Mouse (Mus musculus) gastrocnemius, adult 18-20 months (tissue): Measurements from ENCODE around the gene Zfp985. TPM values are rescaled to one million over a fixed set of nuclear protein-coding genes. Genes with fewer than 3 reads are reported as not detected.
"Not testable (repeated sequence)": the region's sequence is repeated elsewhere in the genome, so short reads cannot be mapped to it uniquely, and the experiment has no call there.

ENCODE experiments used
- DNase-seq: peaks from one replicate; pipeline ENCODE4 v3.0.0; 2021; ENCODE audit warnings: low spot score
- total RNA-seq, 2 experiments: library from RNA; stranded (reverse); gene quantifications; 2 replicates each; pipeline ENCODE4 v1.2.3; 2021

The Zfp985 gene
- total RNA-seq, 2 experiments from 2014 or later, result 0.07 TPM; not detected in 1

DNA sequence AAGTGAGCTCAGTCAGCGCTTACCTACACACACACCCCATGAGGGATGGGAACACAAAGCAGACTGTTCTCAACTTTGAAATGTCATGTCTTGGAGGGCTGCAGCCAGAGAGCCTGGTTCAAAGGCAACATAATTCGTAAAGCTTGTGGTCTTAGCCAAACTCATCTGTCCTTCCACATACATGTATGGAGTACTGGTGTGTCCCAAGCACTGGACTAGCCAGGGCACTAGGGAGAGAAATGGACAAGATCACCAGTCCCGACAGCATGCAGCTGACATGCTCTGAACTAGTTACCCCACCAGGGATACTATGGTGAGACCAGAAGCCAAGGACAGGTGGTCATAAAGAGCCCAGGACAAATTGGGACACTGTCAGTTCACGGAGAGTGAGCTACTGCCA is 50.7 kb downstream of the Zfp985 start:
- DNase-seq, result no peak

DNA sequence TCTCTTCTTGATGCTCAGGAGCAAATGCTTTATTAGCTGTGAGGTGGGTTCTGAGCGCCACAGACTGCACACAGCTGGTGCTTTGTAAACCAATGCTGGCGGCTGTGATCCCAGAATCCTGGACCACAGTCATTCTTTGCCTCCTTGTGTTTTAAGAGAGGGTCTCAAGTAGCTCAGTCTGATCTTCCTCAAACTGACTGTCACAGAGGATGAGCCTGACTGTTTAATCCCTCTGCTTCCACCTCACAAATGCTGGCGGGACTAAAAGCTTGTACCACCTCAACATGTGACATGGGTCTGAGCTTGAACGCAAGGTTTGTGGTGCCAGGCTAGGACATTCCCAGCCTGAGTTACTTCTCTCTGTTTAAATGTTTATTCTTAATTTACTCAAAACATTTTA is 52.4 kb downstream of the Zfp985 start:
- DNase-seq, result no peak

DNA sequence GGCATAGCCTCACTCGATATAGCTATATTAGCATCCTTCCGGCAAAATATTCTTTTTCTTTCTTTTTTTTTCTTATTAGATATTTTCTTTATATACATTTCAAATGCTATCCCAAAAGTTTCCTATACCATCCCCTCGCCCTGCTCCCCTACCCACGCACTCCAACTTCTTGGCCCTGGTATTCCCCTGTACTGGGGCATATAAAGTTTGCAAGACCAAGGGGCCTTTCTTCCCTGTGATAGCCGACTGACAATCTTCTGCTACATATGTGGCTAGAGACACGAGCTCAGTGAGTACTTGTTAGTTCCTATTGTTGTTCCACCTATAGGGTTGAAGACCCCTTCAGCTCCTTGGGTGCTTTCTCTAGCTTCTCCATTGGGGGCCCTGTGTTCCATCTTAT is 53.4 kb downstream of the Zfp985 start:
- DNase-seq, result not testable (repeated sequence)

DNA sequence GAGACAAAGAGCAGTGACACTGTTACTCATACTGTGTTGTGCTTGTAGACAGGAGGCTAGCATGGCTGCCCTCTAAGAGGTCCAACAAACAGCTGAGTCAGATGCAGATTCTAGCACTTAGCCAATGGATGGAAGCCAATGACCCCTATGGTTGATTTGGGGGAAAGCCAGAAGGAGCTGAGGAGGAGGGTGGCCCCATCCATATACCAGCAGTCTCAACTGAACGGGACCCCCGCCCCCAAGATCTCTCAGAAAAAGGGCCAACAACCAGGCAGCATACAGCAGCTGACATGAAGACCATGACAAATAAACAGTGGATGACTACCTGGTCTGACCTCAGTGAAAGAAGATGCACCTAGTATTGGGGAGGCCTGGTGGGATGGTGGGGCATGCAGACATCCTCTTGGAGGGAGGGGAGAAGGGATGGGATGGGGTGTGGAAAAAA is 80.8 kb downstream of the Zfp985 start:
- DNase-seq, result not testable (repeated sequence)

Other genes with a start within 250 kb of the Zfp985 start
- not detected for gene Zfp988, start 247.6 kb upstream of the Zfp985 start, total RNA-seq
- gene Zfp978, start 192.0 kb upstream of the Zfp985 start, total RNA-seq, result not detected
- 1 to 10 TPM; 1.8 to 2.8 TPM for gene Zfp982, start 60.9 kb upstream of the Zfp985 start, total RNA-seq
- gene Gm16503, start 13.1 kb upstream of the Zfp985 start, total RNA-seq, result not detected
- under 1 TPM; 0.57 to 0.64 TPM for gene Zfp979, start 89.2 kb downstream of the Zfp985 start, total RNA-seq
- under 1 TPM in 1 of 2 experiments, not detected in 1; 0.07 TPM for gene Zfp534, start 149.3 kb downstream of the Zfp985 start, total RNA-seq